Mouse (Mus musculus) testis, adult 2 months (tissue): ENCODE measurements around the gene Sema3b. TPM values are rescaled to one million over a fixed set of nuclear protein-coding genes. Genes with fewer than 3 reads are reported as not detected.
"Not testable (repeated sequence)": the region's sequence is repeated elsewhere in the genome, so short reads cannot be mapped to it uniquely, and the experiment has no call there.

Experiments used
- H3K27ac ChIP-seq: fragments of 200-500 bp; 2 replicates; pipeline ENCODE4 v1.5.1; 2012; ENCODE audit warnings: low read depth, low read length; ENCODE audit not compliant: control insufficient read depth, insufficient read depth
- H3K27me3 ChIP-seq: fragments of 200-500 bp; 2 replicates; pipeline ENCODE4 v1.6.1; 2012; ENCODE audit warnings: mild to moderate bottlenecking, low read length, moderate library complexity; ENCODE audit not compliant: control insufficient read depth, insufficient read depth
- H3K36me3 ChIP-seq: fragments of 200-500 bp; 2 replicates; pipeline ENCODE4 v1.6.1; 2012; ENCODE audit warnings: mild to moderate bottlenecking, low read length; ENCODE audit not compliant: control insufficient read depth, insufficient read depth
- H3K4me1 ChIP-seq: fragments of 200-500 bp; 2 replicates; pipeline ENCODE4 v1.6.1; 2012; ENCODE audit warnings: low read length; ENCODE audit not compliant: control insufficient read depth, insufficient read depth
- H3K4me3 ChIP-seq: fragments of 200-500 bp; 2 replicates; pipeline ENCODE4 v1.5.1; 2012; ENCODE audit warnings: low read depth, mild to moderate bottlenecking, low read length, moderate library complexity, mixed read lengths; ENCODE audit not compliant: control insufficient read depth
- CTCF ChIP-seq: fragments of 200-500 bp; IDR thresholded peaks from 2 replicates; pipeline ENCODE4 v1.5.1; 2012; ENCODE audit warnings: low read depth, mild to moderate bottlenecking, inconsistent platforms, low read length, moderate library complexity; ENCODE audit not compliant: control insufficient read depth, insufficient read depth, insufficient replicate concordance
- POLR2A ChIP-seq: fragments of 200-500 bp; IDR thresholded peaks from 2 replicates; pipeline ENCODE4 v1.6.1; 2012; ENCODE audit warnings: low read depth, mild to moderate bottlenecking, inconsistent platforms, low read length, moderate library complexity; ENCODE audit not compliant: control insufficient read depth
- polyA plus RNA-seq: library from polyadenylated mRNA; depleted of rRNA; stranded (reverse); fragments of >200 nt; gene quantifications from 2 replicates; pipeline ENCODE4 v1.2.3, GENCODE M21; 2012

Gene Sema3b
- polyA plus RNA-seq, 1 experiment: 2.1 TPM

DNA sequence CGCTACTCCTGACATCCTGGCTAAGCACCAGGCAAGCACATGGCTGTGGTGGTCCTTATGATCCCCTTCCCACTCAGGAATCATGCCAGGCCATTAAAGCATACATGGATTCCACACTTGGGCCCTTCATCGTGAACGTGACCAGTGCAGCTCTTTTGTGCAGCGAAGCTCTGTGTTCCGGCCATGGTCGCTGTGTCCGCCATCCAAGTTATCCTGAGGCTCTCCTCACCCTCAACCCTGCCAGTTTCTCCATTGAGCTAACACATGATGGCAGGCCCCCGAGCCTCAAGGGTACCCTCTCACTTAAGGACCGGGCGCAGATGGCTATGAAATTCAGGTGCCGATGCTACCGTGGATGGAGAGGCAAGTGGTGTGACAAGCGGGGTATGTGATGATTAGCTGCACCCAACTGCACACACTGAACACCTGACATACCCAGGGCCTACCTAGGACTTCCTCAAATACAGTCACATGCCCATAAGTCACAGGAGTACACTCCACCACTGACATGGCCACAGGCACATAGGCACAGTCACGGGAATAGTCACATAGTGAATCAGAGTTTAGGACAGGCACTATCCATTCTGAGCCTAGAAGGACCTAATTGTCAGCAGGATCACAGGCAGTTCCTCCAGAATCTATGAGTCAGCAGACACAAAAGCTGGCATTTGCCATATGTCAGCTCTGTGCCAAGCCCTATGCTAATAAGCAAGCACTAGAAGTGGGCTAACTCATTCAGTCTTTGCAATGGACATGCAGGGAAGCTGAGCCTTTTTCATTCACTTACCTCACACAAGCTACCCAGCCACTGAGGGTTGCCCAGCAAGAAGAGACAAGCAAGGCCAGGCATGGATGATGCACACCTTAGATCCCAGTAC lies 29.8 kb downstream of the Sema3b start:
- TF ChIP-seq POLR2A: no peak
- no peak for TF ChIP-seq CTCF
- H3K4me1 ChIP-seq: peaks cover 8% of the 10 kb centered on the region
- H3K27ac ChIP-seq: no peak overlapping the region
- H3K4me3 ChIP-seq: peak overlapping the region; percentile 93
- no peaks in the 10 kb centered on the region for H3K27me3 ChIP-seq
- H3K36me3 ChIP-seq: no peaks in the 10 kb centered on the region

DNA sequence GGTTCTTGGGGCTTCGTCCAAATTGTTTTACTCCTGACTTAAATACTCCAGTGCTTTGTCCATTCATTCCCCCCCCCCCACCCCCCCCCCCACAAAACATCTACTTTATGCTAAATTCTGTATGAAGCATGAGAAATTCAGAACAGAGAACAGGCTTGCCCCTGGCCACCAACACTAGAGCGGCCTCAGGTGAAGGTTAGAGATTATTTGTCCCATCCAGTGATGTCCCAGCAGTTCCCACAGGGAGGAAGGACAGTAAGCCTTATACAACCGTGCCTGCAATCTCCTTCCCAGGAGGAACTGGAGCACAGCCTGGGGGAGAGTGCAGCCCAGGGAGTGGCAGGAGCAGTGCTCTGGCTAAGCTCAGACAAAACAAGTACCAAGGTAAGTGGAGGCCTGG lies 30.4 kb downstream of the Sema3b start, which contains the start of gene Naa80:
Gene Naa80 (plus strand): TSS at position 301 of the 400 bp plus-strand sequence.
- Histone ChIP-seq H3K36me3 (no peaks in the 10 kb centered on the region), H3K4me1 (peaks cover 8% of the 10 kb centered on the region), H3K27ac (no peak within 1 kb of the TSS), H3K27me3 (no peaks in the 10 kb centered on the region), H3K4me3 (peak within 1 kb of the TSS; percentile 93)
- TF ChIP-seq POLR2A (no peak), CTCF (no peak)

DNA sequence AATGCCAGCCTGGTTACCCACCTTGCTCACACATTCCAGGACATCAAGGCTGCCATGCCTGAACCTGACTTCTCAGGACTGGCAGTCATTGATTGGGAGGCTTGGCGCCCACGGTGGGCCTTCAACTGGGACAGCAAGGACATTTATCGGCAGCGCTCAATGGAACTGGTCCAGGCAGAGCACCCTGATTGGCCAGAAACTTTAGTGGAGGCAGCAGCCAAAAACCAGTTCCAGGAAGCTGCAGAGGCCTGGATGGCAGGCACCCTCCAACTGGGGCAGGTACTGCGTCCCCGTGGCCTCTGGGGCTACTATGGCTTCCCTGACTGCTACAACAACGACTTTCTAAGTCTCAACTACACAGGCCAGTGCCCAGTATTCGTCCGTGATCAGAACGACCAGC lies 31.2 kb downstream of the Sema3b start:
- TF ChIP-seq POLR2A: no peak
- no peak for TF ChIP-seq CTCF
- Histone ChIP-seq H3K27me3 (no peaks in the 10 kb centered on the region), H3K27ac (no peak overlapping the region), H3K36me3 (no peaks in the 10 kb centered on the region), H3K4me3 (peak overlapping the region; percentile 15), H3K4me1 (peaks cover 8% of the 10 kb centered on the region)

DNA sequence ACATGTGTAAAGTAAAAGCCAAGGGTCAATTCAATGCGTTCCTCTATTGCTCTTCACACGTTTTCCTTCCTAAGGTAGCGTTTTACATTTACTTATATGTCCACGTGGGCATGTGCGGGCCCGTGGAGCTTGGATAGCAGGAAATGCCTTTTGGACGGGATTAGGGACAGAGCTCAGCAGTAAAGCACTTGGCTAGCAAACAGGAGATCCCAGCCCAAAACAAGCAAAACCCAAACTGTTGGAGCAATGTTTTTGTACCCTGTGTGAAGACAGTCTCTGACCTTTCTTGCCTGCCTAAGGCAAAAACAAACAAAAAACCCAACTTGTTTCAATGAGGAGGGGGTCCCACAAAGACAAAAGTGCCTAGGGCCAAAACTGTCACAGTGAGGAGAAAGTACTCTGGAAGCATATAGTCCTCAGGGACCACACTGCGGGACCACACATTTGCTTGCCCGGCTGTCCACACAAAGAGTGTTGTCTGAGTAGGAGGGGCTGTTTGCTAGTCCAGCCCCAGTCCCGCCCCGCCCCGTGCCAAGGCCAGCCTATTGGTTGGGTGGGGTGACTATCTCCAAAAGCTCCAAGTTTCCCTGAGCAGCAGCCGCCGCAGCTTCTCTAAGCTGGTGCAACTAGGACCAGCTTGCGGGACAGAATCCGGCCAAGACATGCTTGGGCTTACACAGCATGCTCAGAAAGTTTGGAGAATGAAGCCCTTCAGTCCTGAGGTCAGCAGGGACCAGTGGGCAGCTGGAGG lies 32.5 kb downstream of the Sema3b start, which contains the start of gene Hyal1:
Gene Hyal1 (plus strand): TSS at position 571 of the 751 bp plus-strand sequence.
- Histone ChIP-seq H3K27ac (no peak within 1 kb of the TSS), H3K36me3 (no peaks in the 10 kb centered on the region), H3K27me3 (no peaks in the 10 kb centered on the region), H3K4me1 (peaks cover 8% of the 10 kb centered on the region), H3K4me3 (peak within 1 kb of the TSS; percentile 44)
- TF ChIP-seq POLR2A (peak; percentile 54; the same call in 1 of the 2 replicates), CTCF (no peak)

DNA sequence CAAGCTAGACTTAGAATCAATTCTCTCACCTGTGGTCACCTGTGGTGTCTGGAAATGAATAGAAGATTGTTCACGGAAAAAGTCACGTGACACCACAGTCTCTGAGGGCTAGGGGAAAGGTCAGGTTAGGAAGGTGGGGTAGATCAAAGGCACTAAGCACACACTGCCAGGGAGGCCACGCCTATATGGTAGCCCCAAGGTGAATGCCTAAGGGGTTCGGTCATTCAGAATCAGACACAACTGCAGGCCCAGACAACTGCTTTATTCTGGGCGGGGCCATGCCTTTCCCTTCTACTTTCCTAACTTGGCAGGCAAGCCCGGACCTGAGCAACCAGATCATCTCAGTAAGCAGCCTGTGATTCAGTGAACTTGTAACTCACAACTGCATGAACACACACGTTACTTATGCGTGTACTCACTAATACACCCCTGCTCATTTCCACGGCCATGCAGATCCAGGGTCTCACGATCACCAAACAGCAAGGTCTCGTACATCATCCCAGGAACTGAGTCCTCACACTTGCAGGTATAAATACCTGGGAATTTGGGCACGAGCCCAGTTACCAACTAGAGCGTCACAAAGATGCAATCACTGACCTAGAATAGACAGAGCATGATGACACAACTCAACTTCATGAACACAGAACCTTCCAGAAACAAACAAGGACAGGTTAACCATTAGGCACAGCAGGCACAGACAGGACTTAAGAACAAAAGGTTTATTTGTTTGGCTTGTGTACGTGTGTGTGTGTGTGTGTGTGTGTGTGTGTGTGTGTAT lies 33.3 kb downstream of the Sema3b start:
- no peaks in the 10 kb centered on the region for H3K36me3 ChIP-seq
- TF ChIP-seq POLR2A (no peak), CTCF (no peak)
- peaks cover 3% of the 10 kb centered on the region for H3K4me1 ChIP-seq
- H3K4me3 ChIP-seq: no peak overlapping the region
- no peak overlapping the region for H3K27ac ChIP-seq
- H3K27me3 ChIP-seq: no peaks in the 10 kb centered on the region

DNA sequence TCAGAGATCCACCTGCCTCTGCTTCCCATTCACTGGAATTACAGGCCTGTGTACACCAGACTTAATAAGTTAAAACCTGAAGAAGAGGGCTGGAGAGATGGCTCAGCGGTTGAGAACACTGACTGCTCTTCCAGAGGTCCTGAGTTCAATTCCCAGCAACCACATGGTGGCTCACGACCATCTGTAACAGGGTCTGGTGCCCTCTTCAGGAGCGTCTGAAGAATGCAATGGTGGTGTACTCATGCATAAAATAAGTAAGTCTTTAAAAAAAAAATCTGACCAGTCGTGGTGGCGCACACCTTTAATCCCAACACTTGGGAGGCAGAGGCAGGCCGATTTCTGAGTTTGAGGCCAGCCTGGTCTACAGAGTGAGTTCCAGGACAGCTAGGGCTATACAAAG lies 35.3 kb downstream of the Sema3b start:
- H3K36me3 ChIP-seq, H3K4me3 ChIP-seq, H3K27me3 ChIP-seq, H3K27ac ChIP-seq: not testable (repeated sequence)
- peaks cover 12% of the 10 kb centered on the region for H3K4me1 ChIP-seq

DNA sequence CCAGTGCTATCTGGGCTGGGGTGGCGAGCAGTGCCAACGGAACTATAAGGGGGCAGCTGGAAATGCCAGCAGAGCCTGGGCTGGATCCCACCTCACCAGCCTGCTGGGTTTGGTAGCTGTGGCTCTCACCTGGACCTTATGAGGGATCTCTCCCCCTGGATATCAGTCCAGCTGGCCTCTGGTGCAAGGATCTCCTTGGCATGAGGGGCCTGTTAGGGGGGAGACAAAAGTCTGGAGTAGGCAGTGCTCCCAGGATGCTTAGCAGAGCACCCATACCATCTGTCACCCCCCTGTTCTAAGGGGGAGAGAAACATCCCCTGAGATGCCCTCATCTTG lies 36.7 kb downstream of the Sema3b start:
- Histone ChIP-seq H3K4me1 (peaks cover 23% of the 10 kb centered on the region), H3K36me3 (no peaks in the 10 kb centered on the region), H3K27ac (no peak overlapping the region), H3K27me3 (no peaks in the 10 kb centered on the region), H3K4me3 (no peak overlapping the region)
- TF ChIP-seq POLR2A (no peak), CTCF (no peak)
